Mouse (Mus musculus) testis, adult 10 weeks (tissue): ENCODE data around the gene Sec1. TPM values are rescaled to one million over a fixed set of nuclear protein-coding genes. Genes with fewer than 3 reads are reported as not detected.

ENCODE experiments used
- polyA plus RNA-seq: library from polyadenylated mRNA; stranded (reverse); fragments of 350-450 nt; fragmentation: Illumina TruSeq; extraction: RNeasy Lipid Tissue Mini Kit (QIAGEN cat#74804); gene quantifications from one replicate; pipeline ENCODE4 v1.2.3, GENCODE M21; 2014; ENCODE audit warnings: low read depth, low replicate concordance

Gene Sec1
- 1.2 TPM for polyA plus RNA-seq

GRCm38 (mm10) chr7:45693921-45694591 lies at the start of gene Sec1:
TSS of gene Sec1 (minus strand) at chr7:45694402.

GRCm38 (mm10) chr7:45725713-45726112 lies 31.5 kb upstream of the Sec1 start, which contains the start of gene Spaca4:
TSS of gene Spaca4 (minus strand) at chr7:45725813.

GRCm38 (mm10) chr7:45720413-45721233 lies 26.4 kb upstream of the Sec1 start, which contains the start of gene Fam83e:
TSS of gene Fam83e (plus strand) at chr7:45721212.

GRCm38 (mm10) chr7:45717918-45718297 lies 23.7 kb upstream of the Sec1 start, which contains the start of gene Sphk2:
TSS of gene Sphk2 (minus strand) at chr7:45718002.

GRCm38 (mm10) chr7:45715090-45715708 lies 21.0 kb upstream of the Sec1 start, which contains the start of gene Rpl18:
TSS of gene Rpl18 (plus strand) at chr7:45715457.

GRCm38 (mm10) chr7:45704730-45705442 lies 10.7 kb upstream of the Sec1 start, which contains the start of gene Dbp:
TSS of gene Dbp (plus strand) at chr7:45705088.

GRCm38 (mm10) chr7:45699523-45700141 lies 5.4 kb upstream of the Sec1 start, which contains the start of gene Car11:
TSS of gene Car11 (plus strand) at chr7:45699843.

GRCm38 (mm10) chr7:45683396-45684050 lies 10.7 kb downstream of the Sec1 start, which contains the start of gene Ntn5:
TSS of gene Ntn5 (plus strand) at chr7:45684022.

GRCm38 (mm10) chr7:45666161-45666560 lies 28.0 kb downstream of the Sec1 start, which contains the start of gene Fut2:
TSS of gene Fut2 (minus strand) at chr7:45666394.

GRCm38 (mm10) chr7:45639561-45640027 lies 54.6 kb downstream of the Sec1 start, which contains the start of gene Mamstr:
TSS of gene Mamstr (plus strand) at chr7:45639977.

Other genes starting within 250 kb of the Sec1 start
- 0.38 TPM for gene Ftl1, start 234.5 kb downstream of the Sec1 start, polyA plus RNA-seq
- gene Bax, start 227.5 kb downstream of the Sec1 start, polyA plus RNA-seq: 0.29 TPM
- 121 TPM for gene Tulp2, start 212.5 kb downstream of the Sec1 start, polyA plus RNA-seq
- gene Gm45808, start 207.6 kb downstream of the Sec1 start, polyA plus RNA-seq: not detected
- gene Dhdh, start 205.6 kb downstream of the Sec1 start, polyA plus RNA-seq: 6.7 TPM
- gene Nucb1, start 184.0 kb downstream of the Sec1 start, polyA plus RNA-seq: 18.8 TPM
- 0.73 TPM for gene Ppp1r15a, start 168.1 kb downstream of the Sec1 start, polyA plus RNA-seq
- 2.1 TPM for gene Plekha4, start 168.1 kb downstream of the Sec1 start, polyA plus RNA-seq
- not detected for gene Hsd17b14, start 139.5 kb downstream of the Sec1 start, polyA plus RNA-seq
- 4.4 TPM for gene Bcat2, start 124.2 kb downstream of the Sec1 start, polyA plus RNA-seq
- not detected for gene Fgf21, start 78.9 kb downstream of the Sec1 start, polyA plus RNA-seq
- gene Fut1, start 77.1 kb downstream of the Sec1 start, polyA plus RNA-seq: not detected
- gene Izumo1, start 72.6 kb downstream of the Sec1 start, polyA plus RNA-seq: 55.9 TPM
- not detected for gene Rasip1, start 66.9 kb downstream of the Sec1 start, polyA plus RNA-seq
- 0.11 TPM for gene Mamstr, start 54.4 kb downstream of the Sec1 start, polyA plus RNA-seq
- gene Fut2, start 28.0 kb downstream of the Sec1 start, polyA plus RNA-seq: 0.17 TPM
- not detected for gene Ntn5, start 10.4 kb downstream of the Sec1 start, polyA plus RNA-seq
- gene Car11, start 5.4 kb upstream of the Sec1 start, polyA plus RNA-seq: not detected
- gene Dbp, start 10.7 kb upstream of the Sec1 start, polyA plus RNA-seq: 2.3 TPM
- gene Rpl18, start 21.1 kb upstream of the Sec1 start, polyA plus RNA-seq: 0.69 TPM
- gene Sphk2, start 23.6 kb upstream of the Sec1 start, polyA plus RNA-seq: 0.57 TPM
- 23.8 TPM for gene Fam83e, start 26.8 kb upstream of the Sec1 start, polyA plus RNA-seq
- 0.35 TPM for gene Spaca4, start 31.4 kb upstream of the Sec1 start, polyA plus RNA-seq
- not detected for gene Lmtk3, start 89.3 kb upstream of the Sec1 start, polyA plus RNA-seq
- 2.8 TPM for gene Sult2b1, start 90.3 kb upstream of the Sec1 start, polyA plus RNA-seq
- gene Cyth2, start 120.2 kb upstream of the Sec1 start, polyA plus RNA-seq: 69.6 TPM
- not detected for gene Kcnj14, start 130.4 kb upstream of the Sec1 start, polyA plus RNA-seq
- gene Grwd1, start 136.5 kb upstream of the Sec1 start, polyA plus RNA-seq: 1.2 TPM
- gene Kdelr1, start 178.4 kb upstream of the Sec1 start, polyA plus RNA-seq: 20.4 TPM
- 0.99 TPM for gene Grin2d, start 184.0 kb upstream of the Sec1 start, polyA plus RNA-seq
- gene Syngr4, start 202.3 kb upstream of the Sec1 start, polyA plus RNA-seq: 46.7 TPM
- 0.35 TPM for gene Tmem143, start 202.5 kb upstream of the Sec1 start, polyA plus RNA-seq
- gene Emp3, start 227.0 kb upstream of the Sec1 start, polyA plus RNA-seq: 1.3 TPM
- 2.9 TPM for gene Ccdc114, start 229.7 kb upstream of the Sec1 start, polyA plus RNA-seq